Mouse (Mus musculus): ENCODE data around the gene Tuft1. TPM values are rescaled to one million over a fixed set of nuclear protein-coding genes. Genes with fewer than 3 reads are reported as not detected.

The Tuft1 gene
- polyA plus RNA-seq, 1 experiment from 2014 or later = 10.9 TPM

DNA sequence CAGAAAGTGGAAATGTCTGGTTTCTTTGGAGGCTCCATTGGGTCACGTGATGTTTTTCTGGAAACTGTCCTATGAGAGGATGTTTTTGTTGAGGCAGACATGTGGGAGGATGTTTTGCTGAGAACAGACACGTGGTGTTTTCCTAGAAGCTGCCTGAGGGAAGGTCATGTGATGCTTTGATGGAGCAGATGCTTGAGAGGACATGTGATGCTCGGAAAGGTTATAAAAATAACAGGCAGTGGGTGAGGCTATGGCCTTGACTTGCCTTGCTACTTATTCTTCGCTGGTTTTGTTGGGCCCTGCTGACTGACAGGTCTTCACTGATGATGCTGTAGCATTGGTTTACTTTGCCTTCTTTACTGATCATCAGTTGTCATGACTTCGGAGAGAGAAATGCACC, 67.6 kb downstream of the Tuft1 start:
- Histone ChIP-seq H3K27me3 (no peaks in the 10 kb centered on the region), H3K4me3 (replicated peaks) (no peak overlapping the region), H3K9ac (no peak overlapping the region), H3K4me1 (replicated peaks) (no peaks in the 10 kb centered on the region), H3K36me3 (replicated peaks) (no peaks in the 10 kb centered on the region), H3K4me2 (no peak overlapping the region), H3K27ac (replicated peaks) (no peak overlapping the region), H3K9me3 (replicated peaks) (no peaks in the 10 kb centered on the region)
- WGBS (ENCODE audit: insufficient replicate concordance) = 59% methylated on average over 5 of the region's 5 CpGs
- no peak for ATAC-seq (ENCODE audit: insufficient read depth)

DNA sequence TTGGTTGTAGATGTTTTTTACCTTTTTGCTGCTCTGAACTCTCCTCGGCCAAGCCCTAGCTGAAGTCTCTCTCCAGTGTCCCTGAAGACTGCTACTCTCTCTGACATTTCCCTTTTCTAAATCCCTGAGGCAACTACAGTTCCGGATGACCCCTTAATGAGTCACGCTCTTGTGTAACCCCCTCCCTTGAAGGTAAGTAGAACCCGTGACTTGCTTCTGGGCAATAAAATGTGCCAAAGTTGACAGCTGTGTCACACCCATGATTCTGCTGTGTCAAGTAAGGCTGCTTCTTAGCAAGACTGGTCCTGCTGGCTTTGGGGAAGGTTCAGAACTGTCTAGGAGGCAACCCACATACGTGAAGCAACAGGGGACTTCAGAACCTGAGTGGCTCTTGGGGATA, 70.7 kb downstream of the Tuft1 start:
- H3K27me3 ChIP-seq = no peaks in the 10 kb centered on the region
- no peak overlapping the region for H3K9ac ChIP-seq
- no peaks in the 10 kb centered on the region for H3K36me3 ChIP-seq (replicated peaks)
- no peak; the same call in 1 of the 2 replicates for ATAC-seq (ENCODE audit: insufficient read depth)
- no peaks in the 10 kb centered on the region for H3K9me3 ChIP-seq (replicated peaks)
- H3K4me2 ChIP-seq = no peak overlapping the region
- H3K27ac ChIP-seq (replicated peaks) = no peak overlapping the region
- no peak overlapping the region for H3K4me3 ChIP-seq (replicated peaks)
- WGBS (ENCODE audit: insufficient replicate concordance) = 35% methylated on average over 5 of the region's 5 CpGs
- no peaks in the 10 kb centered on the region for H3K4me1 ChIP-seq (replicated peaks)

- Histone ChIP-seq H3K4me3 (replicated peaks) (peak overlapping the region; percentile 93), H3K4me1 (replicated peaks) (peaks cover 22% of the 10 kb centered on the region), H3K9ac (0 out of 2 replicates have a peak overlapping the region, but pooled peaks have one; percentile 85), H3K4me2 (peak overlapping the region; percentile 94), H3K27me3 (no peaks in the 10 kb centered on the region), H3K27ac (replicated peaks) (peak overlapping the region; percentile 84; the same call in 1 of the 2 replicates), H3K9me3 (replicated peaks) (no peaks in the 10 kb centered on the region), H3K36me3 (replicated peaks) (no peaks in the 10 kb centered on the region)
- ATAC-seq (ENCODE audit: insufficient read depth) = no peak
- 56% methylated on average over 7 of the region's 7 CpGs for WGBS (ENCODE audit: insufficient replicate concordance)
These were observed 75.7 kb downstream of the Tuft1 start for GRCm38 (mm10) chr3:94582944-94583343.

DNA sequence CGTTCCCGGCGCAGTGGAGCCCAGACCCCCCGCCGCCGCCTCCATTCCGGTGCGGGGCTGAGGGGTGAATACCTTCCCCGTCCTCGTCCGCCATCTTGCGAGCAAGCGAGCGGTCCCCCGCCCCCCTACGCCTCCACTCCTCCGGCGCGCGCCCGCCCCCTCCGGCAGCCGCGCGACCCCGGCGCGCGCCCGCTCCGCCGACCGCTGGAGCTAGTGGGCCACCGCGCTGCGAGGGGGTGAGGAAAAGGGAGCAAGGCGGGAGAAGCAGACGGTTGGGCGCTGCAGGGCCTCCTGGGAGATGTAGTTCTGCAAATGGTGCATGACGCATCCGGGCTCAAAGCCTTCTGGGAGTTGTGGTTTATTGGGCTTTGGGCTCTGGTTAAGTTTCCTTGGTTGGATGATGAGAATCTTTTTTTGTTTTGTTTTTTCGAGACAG, 76.2 kb downstream of the Tuft1 start, which contains the start of gene Snx27:
Snx27 (minus strand) TSS at position 261 of the 436 bp plus-strand sequence.
- Histone ChIP-seq H3K4me2 (peak within 1 kb of the TSS; percentile 94), H3K9me3 (replicated peaks) (no peaks in the 10 kb centered on the region), H3K27me3 (no peaks in the 10 kb centered on the region), H3K36me3 (replicated peaks) (no peaks in the 10 kb centered on the region), H3K27ac (replicated peaks) (peak within 1 kb of the TSS; percentile 84), H3K9ac (peak within 1 kb of the TSS; percentile 85), H3K4me1 (replicated peaks) (peaks cover 22% of the 10 kb centered on the region), H3K4me3 (replicated peaks) (peak within 1 kb of the TSS; percentile 93)
- ATAC-seq (ENCODE audit: insufficient read depth) = peak; percentile 91
- WGBS (ENCODE audit: insufficient replicate concordance) = under 1% methylated on average over 42 of the region's 42 CpGs

- Histone ChIP-seq H3K27me3 (no peaks in the 10 kb centered on the region), H3K4me2 (peak overlapping the region; percentile 94), H3K27ac (replicated peaks) (peak overlapping the region; percentile 84), H3K36me3 (replicated peaks) (no peaks in the 10 kb centered on the region), H3K4me3 (replicated peaks) (peak overlapping the region; percentile 93), H3K9ac (peak overlapping the region; percentile 85), H3K4me1 (replicated peaks) (peaks cover 22% of the 10 kb centered on the region), H3K9me3 (replicated peaks) (no peaks in the 10 kb centered on the region)
- WGBS (ENCODE audit: insufficient replicate concordance) = under 1% methylated on average over 48 of the region's 48 CpGs
- peak; percentile 74 for ATAC-seq (ENCODE audit: insufficient read depth)
These were observed 76.7 kb downstream of the Tuft1 start for GRCm38 (mm10) chr3:94581793-94582455.

GRCm38 (mm10) chr3:94581138-94581780, 77.4 kb downstream of the Tuft1 start:
- H3K4me1 ChIP-seq (replicated peaks) = peaks cover 24% of the 10 kb centered on the region
- ATAC-seq (ENCODE audit: insufficient read depth) = no peak
- H3K27ac ChIP-seq (replicated peaks) = peak overlapping the region; percentile 84; the same call in 1 of the 2 replicates
- peak overlapping the region; percentile 85 for H3K9ac ChIP-seq
- no peaks in the 10 kb centered on the region for H3K9me3 ChIP-seq (replicated peaks)
- 4% methylated on average over 16 of the region's 16 CpGs for WGBS (ENCODE audit: insufficient replicate concordance)
- peak overlapping the region; percentile 94 for H3K4me2 ChIP-seq
- H3K36me3 ChIP-seq (replicated peaks) = no peaks in the 10 kb centered on the region
- peak overlapping the region; percentile 93 for H3K4me3 ChIP-seq (replicated peaks)
- H3K27me3 ChIP-seq = no peaks in the 10 kb centered on the region

DNA sequence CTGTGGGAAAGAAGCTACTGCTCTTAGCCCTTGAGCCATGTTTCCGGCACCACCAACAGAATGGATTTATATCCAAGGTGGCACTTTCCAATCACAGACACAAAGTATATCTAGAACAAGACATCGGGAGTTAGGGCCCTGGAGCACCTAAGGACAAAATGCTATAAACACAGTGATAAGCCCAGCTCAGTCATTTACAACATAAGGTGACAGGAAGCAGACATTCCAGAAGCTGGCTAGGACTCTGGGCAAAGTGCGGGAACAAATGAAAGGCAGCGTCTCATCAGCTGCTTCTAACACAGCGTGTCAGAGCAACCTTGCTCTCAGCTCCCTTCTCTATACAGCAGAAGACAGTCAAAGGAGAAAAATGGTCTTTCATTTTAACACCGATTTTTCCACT, 84.2 kb downstream of the Tuft1 start:
- WGBS (ENCODE audit: insufficient replicate concordance) = 72% methylated on average over 6 of the region's 6 CpGs
- Histone ChIP-seq H3K27me3 (no peaks in the 10 kb centered on the region), H3K4me2 (no peak overlapping the region), H3K9ac (no peak overlapping the region), H3K36me3 (replicated peaks) (no peaks in the 10 kb centered on the region), H3K27ac (replicated peaks) (no peak overlapping the region), H3K9me3 (replicated peaks) (no peaks in the 10 kb centered on the region), H3K4me1 (replicated peaks) (0 out of 2 replicates have a peak, but pooled peaks cover 5% of the 10 kb centered on the region), H3K4me3 (replicated peaks) (no peak overlapping the region)
- no peak for ATAC-seq (ENCODE audit: insufficient read depth)

DNA sequence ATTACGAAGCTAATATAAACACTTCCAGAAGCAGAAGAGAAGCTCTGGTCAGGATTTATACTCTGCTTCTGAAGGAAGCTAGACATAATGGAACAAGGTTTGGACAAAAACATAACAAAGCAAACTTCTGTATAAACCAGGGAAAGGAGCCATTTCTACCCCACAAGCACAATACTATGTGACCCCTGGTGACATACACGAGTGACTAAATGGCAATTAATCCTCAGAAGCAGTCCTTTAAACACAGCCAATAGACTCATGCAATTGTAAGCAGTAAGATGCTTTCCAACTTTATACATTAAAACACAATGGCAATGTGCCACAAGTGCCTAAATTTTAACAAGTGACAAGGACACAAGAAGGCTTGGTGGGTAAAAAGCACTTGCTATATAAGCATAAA, 91.4 kb downstream of the Tuft1 start:
- WGBS (ENCODE audit: insufficient replicate concordance) = 75% methylated on average over 2 of the region's 2 CpGs
- no peak for ATAC-seq (ENCODE audit: insufficient read depth)

GRCm38 (mm10) chr3:94565557-94565956, 93.1 kb downstream of the Tuft1 start:
- no peaks in the 10 kb centered on the region for H3K4me1 ChIP-seq (replicated peaks)
- H3K9me3 ChIP-seq (replicated peaks) = no peaks in the 10 kb centered on the region
- H3K9ac ChIP-seq = no peak overlapping the region
- no peak overlapping the region for H3K4me2 ChIP-seq
- no peak overlapping the region for H3K27ac ChIP-seq (replicated peaks)
- 65% methylated on average over 2 of the region's 2 CpGs for WGBS (ENCODE audit: insufficient replicate concordance)
- ATAC-seq (ENCODE audit: insufficient read depth) = no peak
- H3K36me3 ChIP-seq (replicated peaks) = 0 out of 2 replicates have a peak, but pooled peaks cover 5% of the 10 kb centered on the region
- H3K4me3 ChIP-seq (replicated peaks) = no peak overlapping the region
- H3K27me3 ChIP-seq = no peaks in the 10 kb centered on the region

More for the DNA sequence above, 91.4 kb downstream of the Tuft1 start:
- Histone ChIP-seq H3K36me3 (replicated peaks) (no peaks in the 10 kb centered on the region), H3K27me3 (no peaks in the 10 kb centered on the region), H3K9me3 (replicated peaks) (no peaks in the 10 kb centered on the region), H3K4me1 (replicated peaks) (no peaks in the 10 kb centered on the region), H3K9ac (no peak overlapping the region), H3K4me3 (replicated peaks) (no peak overlapping the region), H3K4me2 (no peak overlapping the region), H3K27ac (replicated peaks) (no peak overlapping the region)

DNA sequence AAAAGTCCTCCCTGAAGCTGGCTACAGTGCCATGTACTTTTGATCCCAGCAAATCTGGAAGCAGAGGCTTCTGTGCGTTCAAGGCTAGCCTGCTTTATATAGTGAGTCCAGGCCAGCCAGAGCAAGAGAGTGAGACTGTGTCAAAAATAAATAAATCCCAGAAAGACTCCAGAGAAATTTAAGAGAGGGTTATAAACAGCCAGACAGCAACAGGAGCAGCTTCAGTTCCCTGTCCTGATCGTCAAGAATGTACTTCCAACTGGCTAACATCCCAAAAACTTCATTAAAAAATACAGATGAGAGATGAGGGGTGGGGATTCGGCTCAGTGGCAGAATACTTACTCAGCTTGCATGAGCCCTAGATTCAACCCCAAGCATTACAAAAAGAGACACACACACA, 93.5 kb downstream of the Tuft1 start:
- Histone ChIP-seq H3K9me3 (replicated peaks) (no peaks in the 10 kb centered on the region), H3K27ac (replicated peaks) (no peak overlapping the region), H3K36me3 (replicated peaks) (0 out of 2 replicates have a peak, but pooled peaks cover 6% of the 10 kb centered on the region), H3K4me3 (replicated peaks) (no peak overlapping the region), H3K4me1 (replicated peaks) (no peaks in the 10 kb centered on the region), H3K4me2 (no peak overlapping the region), H3K27me3 (no peaks in the 10 kb centered on the region), H3K9ac (no peak overlapping the region)
- ATAC-seq (ENCODE audit: insufficient read depth) = no peak
- WGBS (ENCODE audit: insufficient replicate concordance) = 66% methylated on average over 3 of the region's 3 CpGs

- no peak overlapping the region for H3K27ac ChIP-seq (replicated peaks)
- ATAC-seq (ENCODE audit: insufficient read depth) = no peak
- no peak overlapping the region for H3K4me3 ChIP-seq (replicated peaks)
- no peaks in the 10 kb centered on the region for H3K4me1 ChIP-seq (replicated peaks)
- H3K27me3 ChIP-seq = no peaks in the 10 kb centered on the region
- no peaks in the 10 kb centered on the region for H3K9me3 ChIP-seq (replicated peaks)
- peaks cover 13% of the 10 kb centered on the region for H3K36me3 ChIP-seq (replicated peaks)
- WGBS (ENCODE audit: insufficient replicate concordance) = 70% methylated on average over 4 of the region's 4 CpGs
- H3K9ac ChIP-seq = no peak overlapping the region
- H3K4me2 ChIP-seq = no peak overlapping the region
These were observed 94.2 kb downstream of the Tuft1 start for GRCm38 (mm10) chr3:94564356-94565010.

Measured in liver, embryonic 15.5 days (tissue).